Mouse (Mus musculus): ENCODE measurements around the gene Tbc1d8.
A peak's percentile ranks its signal among the peaks of the same experiment; 100 is the strongest.

- peak; percentile 35 for TF ChIP-seq CTCF (conservative IDR thresholded peaks at IDR 0.05; ENCODE audit: low read length)
- TF ChIP-seq POU5F1 (IDR thresholded peaks at IDR 0.05; ENCODE audit: borderline replicate concordance, low read length) = no peak
- no peak for TF ChIP-seq NANOG (IDR thresholded peaks at IDR 0.05; ENCODE audit: borderline replicate concordance, low read length)
These were observed 133.5 kb downstream of the Tbc1d8 start for GRCm38 (mm10) chr1:39344981-39345600.
